Mouse (Mus musculus) limb, embryonic 13.5 days (tissue): Measurements from ENCODE around the gene Nf2. TPM values are rescaled to one million over a fixed set of nuclear protein-coding genes. Genes with fewer than 3 reads are reported as not detected.

Experiments used
- ATAC-seq: fragments of 200-750 bp; cut with Nextera tagmentation; 2 replicates; pipeline ENCODE4 v1.8.0; 2017; ENCODE audit warnings: low read depth, moderate number of reproducible peaks, moderate TSS enrichment; ENCODE audit not compliant: low FRiP score
- H3K27ac ChIP-seq: fragments of 300-500 bp; sonication (generic); 2 replicates; pipeline ENCODE4 v1.5.1; 2015; ENCODE audit warnings: inconsistent platforms, mild to moderate bottlenecking, moderate library complexity
- H3K27me3 ChIP-seq: fragments of 300-500 bp; sonication (generic); 2 replicates; pipeline ENCODE4 v1.6.1; 2015; ENCODE audit warnings: mild to moderate bottlenecking, inconsistent platforms
- H3K36me3 ChIP-seq: fragments of 300-500 bp; sonication (generic); 2 replicates; pipeline ENCODE4 v1.6.1; 2015; ENCODE audit warnings: inconsistent platforms, mild to moderate bottlenecking, moderate library complexity
- H3K4me1 ChIP-seq: fragments of 300-500 bp; sonication (generic); 2 replicates; pipeline ENCODE4 v1.6.1; 2015; ENCODE audit warnings: inconsistent platforms
- H3K4me2 ChIP-seq: fragments of 300-500 bp; sonication (generic); replicated peaks from 2 replicates; pipeline ENCODE4 v1.6.1; 2015; ENCODE audit warnings: inconsistent platforms, mild to moderate bottlenecking, moderate library complexity
- H3K4me3 ChIP-seq: fragments of 300-500 bp; sonication (generic); 2 replicates; pipeline ENCODE4 v1.5.1; 2015; ENCODE audit warnings: moderate library complexity, mild to moderate bottlenecking, inconsistent platforms
- H3K9ac ChIP-seq: fragments of 300-500 bp; sonication (generic); 2 replicates; pipeline ENCODE4 v1.6.1; 2015; ENCODE audit warnings: mild to moderate bottlenecking, inconsistent platforms
- H3K9me3 ChIP-seq: fragments of 300-500 bp; sonication (generic); 2 replicates; pipeline ENCODE4 v1.6.1; 2016; ENCODE audit warnings: inconsistent platforms
- WGBS: fragments of 180-500 bp; shearing (Covaris S2); methylation state at CpG from one replicate; pipeline ENCODE4 v1.1.7; 2015; 5-methylcytosine and 5-hydroxymethylcytosine counted together
- polyA plus RNA-seq: library from polyadenylated mRNA; unstranded; fragments of >200 nt; fragmentation: Nextera tagmentation; extraction: Ambion mirVana; gene quantifications from 2 replicates; pipeline ENCODE4 v1.2.1, GENCODE M21; 2015

Nf2 gene
- polyA plus RNA-seq, 1 experiment from 2014 or later: 56.9 TPM

GRCm38 (mm10) chr11:4861816-4862604, 12.7 kb upstream of the Nf2 start:
- WGBS: 18% methylated on average over 11 of the region's 11 CpGs
- peak overlapping the region; percentile 88 for H3K27ac ChIP-seq
- H3K9me3 ChIP-seq: no peaks in the 10 kb centered on the region
- peak overlapping the region; percentile 30 for H3K4me2 ChIP-seq
- peaks cover 21% of the 10 kb centered on the region for H3K4me1 ChIP-seq
- H3K36me3 ChIP-seq: no peaks in the 10 kb centered on the region
- peak; percentile 62; the same call in 1 of the 2 replicates for ATAC-seq
- no peaks in the 10 kb centered on the region for H3K27me3 ChIP-seq
- H3K4me3 ChIP-seq: 0 out of 2 replicates have a peak overlapping the region, but pooled peaks have one; percentile 1
- H3K9ac ChIP-seq: no peak overlapping the region

DNA sequence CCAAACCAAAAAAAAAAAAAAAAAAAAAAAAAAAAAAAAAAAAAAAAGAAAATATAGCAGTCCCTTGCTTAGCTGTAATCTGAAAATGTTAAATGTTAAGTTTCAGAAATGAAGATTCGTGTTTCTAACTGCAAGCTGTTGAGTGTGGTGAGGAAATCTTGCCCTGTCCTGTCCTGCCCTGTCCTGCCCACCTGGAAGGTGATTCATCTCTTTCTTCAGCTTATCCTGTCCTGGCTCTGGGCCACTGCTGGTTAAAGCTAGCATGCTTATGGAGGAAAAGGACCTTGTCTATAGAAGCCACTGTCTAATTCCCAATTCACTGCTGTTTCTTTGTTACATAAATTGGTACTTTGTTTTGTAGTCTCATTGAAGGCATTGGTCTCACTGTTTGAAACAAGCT, 11.7 kb upstream of the Nf2 start:
- Histone ChIP-seq H3K4me3 (no peak overlapping the region), H3K9ac (no peak overlapping the region), H3K4me1 (peaks cover 21% of the 10 kb centered on the region), H3K36me3 (no peaks in the 10 kb centered on the region), H3K27ac (0 out of 2 replicates have a peak overlapping the region, but pooled peaks have one; percentile 88), H3K4me2 (no peak overlapping the region), H3K27me3 (no peaks in the 10 kb centered on the region), H3K9me3 (no peaks in the 10 kb centered on the region)
- 74% methylated on average over 1 of the region's 1 CpGs for WGBS
- ATAC-seq: no peak

GRCm38 (mm10) chr11:4858416-4858815, 9.1 kb upstream of the Nf2 start:
- H3K27me3 ChIP-seq: no peaks in the 10 kb centered on the region
- H3K4me3 ChIP-seq: no peak overlapping the region

GRCm38 (mm10) chr11:4854181-4854580, 4.8 kb upstream of the Nf2 start:
- 89% methylated on average over 5 of the region's 5 CpGs for WGBS
- H3K4me1 ChIP-seq: 0 out of 2 replicates have a peak, but pooled peaks cover 3% of the 10 kb centered on the region
- H3K4me2 ChIP-seq: no peak overlapping the region
- no peaks in the 10 kb centered on the region for H3K9me3 ChIP-seq
- H3K27ac ChIP-seq: no peak overlapping the region
- H3K9ac ChIP-seq: no peak overlapping the region
- ATAC-seq: no peak
- no peak overlapping the region for H3K4me3 ChIP-seq
- H3K36me3 ChIP-seq: no peaks in the 10 kb centered on the region
- no peaks in the 10 kb centered on the region for H3K27me3 ChIP-seq

More at GRCm38 (mm10) chr11:4858416-4858815, 9.1 kb upstream of the Nf2 start:
- no peak overlapping the region for H3K9ac ChIP-seq
- WGBS: 53% methylated on average over 2 of the region's 2 CpGs
- peaks cover 24% of the 10 kb centered on the region for H3K4me1 ChIP-seq
- H3K9me3 ChIP-seq: no peaks in the 10 kb centered on the region
- no peak overlapping the region for H3K4me2 ChIP-seq
- no peaks in the 10 kb centered on the region for H3K36me3 ChIP-seq
- H3K27ac ChIP-seq: no peak overlapping the region
- no peak for ATAC-seq

GRCm38 (mm10) chr11:4853021-4853420, 3.7 kb upstream of the Nf2 start:
- peaks cover 5% of the 10 kb centered on the region for H3K4me1 ChIP-seq
- no peak overlapping the region for H3K9ac ChIP-seq
- H3K4me2 ChIP-seq: no peak overlapping the region
- no peak overlapping the region for H3K27ac ChIP-seq
- no peak for ATAC-seq
- no peak overlapping the region for H3K4me3 ChIP-seq
- H3K36me3 ChIP-seq: no peaks in the 10 kb centered on the region
- H3K9me3 ChIP-seq: no peaks in the 10 kb centered on the region
- H3K27me3 ChIP-seq: no peaks in the 10 kb centered on the region

DNA sequence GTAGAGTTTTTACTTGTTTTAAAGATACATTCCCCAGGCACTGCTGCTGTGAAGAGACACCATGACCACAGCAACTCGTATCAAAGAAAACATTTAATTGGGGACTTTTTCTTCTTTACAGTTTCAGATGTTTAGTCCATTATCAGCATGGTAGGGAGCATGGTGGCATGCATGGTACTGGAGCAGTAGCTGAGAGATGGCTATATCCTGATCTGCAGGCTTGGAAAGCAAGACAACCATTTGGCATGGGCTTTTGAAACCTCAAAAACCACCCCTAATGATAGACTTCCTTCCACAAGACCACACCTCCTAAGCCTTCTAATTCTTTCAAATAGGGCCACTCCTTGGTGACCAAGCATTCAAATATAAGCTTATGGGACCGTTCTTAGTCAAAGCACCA, 1.1 kb upstream of the Nf2 start:
- 92% methylated on average over 2 of the region's 2 CpGs for WGBS
- no peaks in the 10 kb centered on the region for H3K27me3 ChIP-seq
- H3K9ac ChIP-seq: no peak overlapping the region
- peaks cover 17% of the 10 kb centered on the region for H3K4me1 ChIP-seq
- ATAC-seq: no peak
- H3K9me3 ChIP-seq: no peaks in the 10 kb centered on the region
- H3K36me3 ChIP-seq: 0 out of 2 replicates have a peak, but pooled peaks cover 8% of the 10 kb centered on the region
- no peak overlapping the region for H3K27ac ChIP-seq
- H3K4me3 ChIP-seq: no peak overlapping the region
- peak overlapping the region; percentile 58; the same call in 1 of the 2 replicates for H3K4me2 ChIP-seq

DNA sequence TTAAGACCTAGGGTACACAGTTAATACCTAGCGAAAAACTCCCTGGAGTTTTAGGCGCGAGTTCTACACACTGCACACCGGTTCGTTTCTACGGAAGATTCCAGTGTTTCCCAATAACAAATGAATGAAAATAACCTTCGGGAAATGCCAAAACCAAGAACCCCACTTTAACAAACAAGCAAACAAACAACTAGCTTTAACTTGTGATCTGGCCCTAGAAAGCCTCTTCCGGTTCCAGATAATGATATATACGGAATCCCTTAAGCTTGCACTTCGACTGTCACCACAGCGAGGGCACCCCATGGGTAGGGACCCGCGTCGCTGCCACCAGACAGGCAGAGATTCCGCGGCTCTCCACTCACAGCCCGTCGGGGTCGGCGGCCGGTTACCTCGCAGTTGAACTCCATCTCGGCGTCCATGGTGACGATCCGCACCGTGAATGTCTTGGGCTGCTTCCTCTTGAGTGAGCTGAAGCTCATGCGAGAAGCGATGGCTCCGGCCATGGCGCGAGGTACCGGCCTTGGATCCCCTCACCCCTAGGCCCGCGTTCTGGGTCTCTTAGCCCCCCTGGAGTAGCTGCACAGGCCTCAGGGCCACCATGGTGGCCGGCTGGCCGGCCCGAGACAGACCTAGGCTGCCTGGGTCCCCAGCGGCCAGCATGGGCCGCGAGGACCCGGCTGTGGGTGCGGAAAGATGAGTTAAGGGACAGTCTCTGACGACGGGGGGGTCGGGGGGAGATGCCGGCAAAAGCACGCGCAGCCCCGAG, 670 bp downstream of the Nf2 start:
- peak overlapping the region; percentile 84 for H3K27ac ChIP-seq
- no peak for ATAC-seq
- H3K4me2 ChIP-seq: peak overlapping the region; percentile 76
- H3K27me3 ChIP-seq: no peaks in the 10 kb centered on the region
- H3K4me3 ChIP-seq: peak overlapping the region; percentile 99
- H3K4me1 ChIP-seq: peaks cover 16% of the 10 kb centered on the region
- under 1% methylated on average over 50 of the region's 50 CpGs for WGBS
- 0 out of 2 replicates have a peak, but pooled peaks cover 8% of the 10 kb centered on the region for H3K36me3 ChIP-seq
- peak overlapping the region; percentile 95 for H3K9ac ChIP-seq
- no peaks in the 10 kb centered on the region for H3K9me3 ChIP-seq

- 0 out of 2 replicates have a peak, but pooled peaks cover 3% of the 10 kb centered on the region for H3K36me3 ChIP-seq
- no peak overlapping the region for H3K27ac ChIP-seq
- WGBS: 82% methylated on average over 3 of the region's 3 CpGs
- H3K9me3 ChIP-seq: no peaks in the 10 kb centered on the region
- ATAC-seq: no peak
- H3K4me1 ChIP-seq: no peaks in the 10 kb centered on the region; the same call in 1 of the 2 replicates
- H3K27me3 ChIP-seq: no peaks in the 10 kb centered on the region
- no peak overlapping the region for H3K4me3 ChIP-seq
- H3K4me2 ChIP-seq: no peak overlapping the region
- no peak overlapping the region for H3K9ac ChIP-seq
Measured at GRCm38 (mm10) chr11:4840942-4841526, 8.3 kb downstream of the Nf2 start.

- H3K27me3 ChIP-seq: no peaks in the 10 kb centered on the region
- no peaks in the 10 kb centered on the region for H3K36me3 ChIP-seq
- no peaks in the 10 kb centered on the region for H3K9me3 ChIP-seq
- H3K9ac ChIP-seq: no peak overlapping the region
- no peak overlapping the region for H3K27ac ChIP-seq
- H3K4me2 ChIP-seq: no peak overlapping the region
- no peak for ATAC-seq
- no peak overlapping the region for H3K4me3 ChIP-seq
- 93% methylated on average over 1 of the region's 1 CpGs for WGBS
- H3K4me1 ChIP-seq: no peaks in the 10 kb centered on the region; the same call in 1 of the 2 replicates
Measured at GRCm38 (mm10) chr11:4838235-4838634, 11.1 kb downstream of the Nf2 start.

GRCm38 (mm10) chr11:4837342-4837741, 12.0 kb downstream of the Nf2 start:
- no peak overlapping the region; the same call in 1 of the 2 replicates for H3K27ac ChIP-seq
- H3K27me3 ChIP-seq: no peaks in the 10 kb centered on the region
- no peaks in the 10 kb centered on the region for H3K36me3 ChIP-seq
- H3K9me3 ChIP-seq: no peaks in the 10 kb centered on the region
- H3K4me2 ChIP-seq: no peak overlapping the region
- 67% methylated on average over 5 of the region's 5 CpGs for WGBS
- no peaks in the 10 kb centered on the region; the same call in 1 of the 2 replicates for H3K4me1 ChIP-seq
- H3K9ac ChIP-seq: no peak overlapping the region
- H3K4me3 ChIP-seq: no peak overlapping the region
- ATAC-seq: no peak

GRCm38 (mm10) chr11:4836755-4837154, 12.6 kb downstream of the Nf2 start:
- Histone ChIP-seq H3K9ac (no peak overlapping the region), H3K4me3 (no peak overlapping the region), H3K36me3 (no peaks in the 10 kb centered on the region), H3K4me2 (no peak overlapping the region), H3K27ac (no peak overlapping the region), H3K27me3 (no peaks in the 10 kb centered on the region), H3K4me1 (no peaks in the 10 kb centered on the region; the same call in 1 of the 2 replicates), H3K9me3 (no peaks in the 10 kb centered on the region)
- ATAC-seq: no peak
- 69% methylated on average over 6 of the region's 6 CpGs for WGBS

- Histone ChIP-seq H3K36me3 (no peaks in the 10 kb centered on the region), H3K4me3 (no peak overlapping the region), H3K27me3 (no peaks in the 10 kb centered on the region), H3K4me1 (no peaks in the 10 kb centered on the region; the same call in 1 of the 2 replicates), H3K9me3 (no peaks in the 10 kb centered on the region), H3K27ac (no peak overlapping the region), H3K9ac (no peak overlapping the region; the same call in 1 of the 2 replicates), H3K4me2 (no peak overlapping the region)
- ATAC-seq: no peak
- WGBS: 77% methylated on average over 6 of the region's 6 CpGs
Measured at GRCm38 (mm10) chr11:4835436-4835835, 13.9 kb downstream of the Nf2 start.
